Mouse (Mus musculus) ES-Bruce4 (cell line): Measurements from ENCODE around the gene Traip.

ENCODE experiments used
- CTCF ChIP-seq: IDR thresholded peaks from one replicate; pipeline ENCODE4 v1.8.1; 2011; ENCODE audit warnings: low read depth, low read length
- EP300 ChIP-seq: IDR thresholded peaks from 2 replicates; pipeline ENCODE4 v1.6.1; 2011; ENCODE audit warnings: low read depth, low read length; ENCODE audit not compliant: insufficient read depth
- POLR2A ChIP-seq: IDR thresholded peaks from one replicate; pipeline ENCODE4 v1.8.1; 2011; ENCODE audit warnings: low read length; ENCODE audit not compliant: insufficient read depth

GRCm38 (mm10) chr9:107928169-107928568 is 21.8 kb upstream of the Traip start, which contains the start of gene Actl11:
- no peak for TF ChIP-seq EP300
- TF ChIP-seq CTCF = no peak
- TF ChIP-seq POLR2A = no peak
